Mouse (Mus musculus) brain, embryonic 14.5 days (tissue): ENCODE data around the gene Gtf2ird1. TPM values are rescaled to one million over a fixed set of nuclear protein-coding genes. Genes with fewer than 3 reads are reported as not detected.
A peak's percentile ranks its signal among the peaks of the same experiment; 100 is the strongest.
"Not testable (repeated sequence)": the region's sequence is repeated elsewhere in the genome, so short reads cannot be mapped to it uniquely, and the experiment has no call there.

ENCODE experiments used
- DNase-seq: peaks from one replicate; pipeline ENCODE4 v3.0.0-alpha.2; 2011; ENCODE audit warnings: low read depth
- CTCF ChIP-seq: fragments of 200-500 bp; IDR thresholded peaks from 2 replicates; pipeline ENCODE4 v1.5.1; 2012; ENCODE audit warnings: inconsistent platforms, mild to moderate bottlenecking, moderate library complexity, borderline replicate concordance; ENCODE audit not compliant: insufficient read depth, insufficient read length; ENCODE audit errors: extremely low read depth
- POLR2A ChIP-seq: fragments of 200-500 bp; IDR thresholded peaks from 2 replicates; pipeline ENCODE4 v1.6.1; 2012; ENCODE audit warnings: mild to moderate bottlenecking, inconsistent platforms, borderline replicate concordance; ENCODE audit not compliant: poor library complexity, insufficient read depth, insufficient read length, severe bottlenecking; ENCODE audit errors: extremely low read depth
- polyA plus RNA-seq: library from polyadenylated mRNA; depleted of rRNA; stranded (reverse); fragments of >200 nt; gene quantifications from 2 replicates; pipeline ENCODE4 v1.2.3, GENCODE M21; 2012

Gtf2ird1 gene
- polyA plus RNA-seq, 1 experiment, result 80.5 TPM

GRCm38 (mm10) chr5:134353117-134353516, 103.4 kb downstream of the Gtf2ird1 start:
- DNase-seq, result no peak
- TF ChIP-seq POLR2A, result no peak
- TF ChIP-seq CTCF, result no peak

GRCm38 (mm10) chr5:134352527-134353001, 104.0 kb downstream of the Gtf2ird1 start:
- TF ChIP-seq POLR2A (no peak), CTCF (no peak)
- no peak for DNase-seq

DNA sequence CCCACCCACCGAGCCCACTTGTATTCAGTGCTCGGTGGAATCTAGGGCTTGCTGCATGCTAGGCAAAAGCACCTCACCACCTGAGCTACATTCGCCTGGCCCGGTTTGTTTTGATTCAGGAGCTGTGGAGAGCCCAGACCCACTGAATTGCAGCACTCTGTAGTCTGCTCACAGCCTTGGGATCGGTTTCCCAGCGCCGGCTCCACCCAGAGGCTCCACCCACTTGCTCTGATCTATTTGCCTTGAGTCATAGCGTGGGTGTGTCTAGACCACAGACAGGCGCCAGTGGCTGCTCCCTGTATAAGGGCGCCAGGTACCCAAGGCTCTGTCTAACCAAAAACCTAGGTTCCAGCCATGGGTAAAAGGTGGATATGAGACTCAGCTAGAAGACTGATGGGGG, 105.9 kb downstream of the Gtf2ird1 start:
- TF ChIP-seq POLR2A (no peak), CTCF (no peak)

GRCm38 (mm10) chr5:134347066-134347465, 109.5 kb downstream of the Gtf2ird1 start:
- TF ChIP-seq POLR2A (no peak), CTCF (no peak)
- DNase-seq, result no peak

More for the DNA sequence above, 105.9 kb downstream of the Gtf2ird1 start:
- DNase-seq, result peak; percentile 61

GRCm38 (mm10) chr5:134345449-134345848, 111.1 kb downstream of the Gtf2ird1 start:
- TF ChIP-seq POLR2A (no peak), CTCF (peak; percentile 30; the same call in 1 of the 2 replicates)
- DNase-seq, result peak; percentile 35

GRCm38 (mm10) chr5:134344076-134344475, 112.4 kb downstream of the Gtf2ird1 start:
- no peak for DNase-seq
- TF ChIP-seq POLR2A (no peak), CTCF (no peak)

DNA sequence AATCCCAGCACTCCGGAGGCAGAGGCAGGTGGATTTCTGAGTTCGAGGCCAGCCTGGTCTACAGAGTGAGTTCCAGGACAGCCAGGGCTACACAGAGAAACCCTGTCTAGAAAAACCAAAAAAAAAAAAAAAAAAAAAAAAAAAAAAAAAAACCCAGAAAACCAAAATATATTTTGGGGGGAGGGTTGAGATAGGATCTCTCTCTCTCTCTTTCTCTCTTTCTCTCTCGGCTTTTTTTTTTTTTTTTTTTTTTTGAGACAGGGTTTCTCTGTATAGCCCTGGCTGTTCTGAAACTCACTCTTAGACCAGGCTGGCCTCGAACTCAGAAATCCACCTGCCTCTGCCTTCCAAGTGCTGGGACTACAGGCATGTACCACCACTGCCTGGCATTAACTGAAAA, 113.0 kb downstream of the Gtf2ird1 start:
- not testable (repeated sequence) for DNase-seq

- TF ChIP-seq CTCF (no peak), POLR2A (no peak)
- DNase-seq, result no peak
These were observed 113.9 kb downstream of the Gtf2ird1 start for GRCm38 (mm10) chr5:134342503-134343205.

- no peak for DNase-seq
- no peak for TF ChIP-seq CTCF
- no peak for TF ChIP-seq POLR2A
These were observed 114.8 kb downstream of the Gtf2ird1 start for GRCm38 (mm10) chr5:134341721-134342120.

DNA sequence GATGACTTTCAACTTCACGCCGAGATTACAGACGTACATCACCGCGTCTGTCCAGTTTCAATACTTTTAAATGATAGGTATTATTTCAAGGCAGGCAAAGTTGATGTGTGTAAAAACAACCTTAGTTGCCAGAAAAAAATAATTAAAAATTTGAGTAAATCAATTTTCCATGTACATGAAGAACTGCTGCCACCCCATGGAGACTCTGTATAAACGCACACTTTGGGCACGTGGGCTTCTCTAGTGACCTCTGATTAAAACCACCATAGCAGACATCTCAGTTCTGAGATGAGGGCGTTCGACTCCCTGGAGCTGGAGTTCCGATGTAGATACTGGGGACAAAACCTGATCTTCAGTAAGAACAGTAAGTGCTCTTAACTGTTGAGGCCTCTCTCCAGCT, 115.2 kb downstream of the Gtf2ird1 start:
- peak; percentile 60 for DNase-seq
- TF ChIP-seq CTCF, result peak; percentile 47; the same call in 1 of the 2 replicates
- TF ChIP-seq POLR2A, result no peak

DNA sequence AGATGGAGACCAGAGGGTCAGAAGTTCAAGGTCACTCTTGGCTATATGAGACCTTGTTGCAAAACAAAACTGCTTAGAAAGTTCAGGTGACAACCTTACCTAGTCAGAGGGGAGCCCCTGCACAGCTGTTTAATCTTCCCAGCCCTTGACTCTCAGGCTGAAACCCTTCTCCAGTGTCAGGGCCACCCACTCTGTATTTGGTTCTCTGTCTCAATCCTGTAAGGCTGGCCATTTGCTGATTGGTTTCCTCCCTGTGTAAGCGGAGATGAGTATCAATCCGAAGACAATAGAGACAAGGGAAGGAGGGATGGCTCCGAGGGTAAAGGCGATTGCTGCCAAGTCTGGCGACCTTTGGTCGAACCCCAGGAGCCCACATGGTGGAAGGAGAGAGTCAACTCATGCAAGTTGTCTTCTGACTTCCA, 116.4 kb downstream of the Gtf2ird1 start:
- DNase-seq, result no peak
- TF ChIP-seq POLR2A, result no peak
- no peak for TF ChIP-seq CTCF

DNA sequence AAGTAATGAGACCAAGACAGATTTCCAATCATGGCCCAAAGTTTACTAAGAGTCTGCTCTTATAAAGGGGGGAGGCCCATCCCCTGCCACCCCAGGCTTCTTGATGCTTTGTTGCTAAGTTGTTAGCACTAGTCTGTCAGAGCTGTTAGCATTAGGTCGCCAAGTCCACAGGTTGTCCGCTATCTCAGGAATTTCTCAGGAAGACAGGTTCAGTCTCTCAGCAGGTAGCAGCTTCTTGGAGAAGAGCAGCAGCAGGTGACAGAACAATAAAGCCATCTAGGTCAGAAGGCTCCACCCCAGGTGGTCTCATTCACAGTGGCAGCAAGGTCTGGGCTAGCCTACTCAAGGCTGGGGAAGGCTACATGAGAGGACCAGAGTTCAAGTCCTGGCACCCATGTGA, 119.5 kb downstream of the Gtf2ird1 start:
- not testable (repeated sequence) for DNase-seq
